17 mouse cellular contexts compared by ENCODE assay signal in genomic region chr6:73232152-73232584, GRCm38 (mm10). TPM values are rescaled to one million over a fixed set of nuclear protein-coding genes. Genes with fewer than 3 reads are reported as not detected.
DNase-seq lines count a peak whose midpoint lies in the region; ATAC-seq and TF ChIP-seq lines count a peak whose summit lies in the region.
"Had no signal": no experiment of that assay in that cellular context is flagged by ENCODE, and none has a peak within 500 bp of the region (broad histone marks: within the 10 kb centered on the region; RNA-seq: fewer than 3 reads in every experiment).

No protein-coding gene starts in this region.

- no peak overlapping the region for H3K27ac ChIP-seq in lung, embryonic 15.5 days
- H3K27ac ChIP-seq in liver, adult 2 months (replicated peaks; ENCODE audit: insufficient read depth, low read depth, low read length), result peak overlapping the region; percentile 94
- H3K27ac ChIP-seq in stomach, postnatal 0 days (replicated peaks), result no peak overlapping the region
- no peak overlapping the region for H3K27ac ChIP-seq in limb, embryonic 10.5 days
- H3K27ac ChIP-seq: embryonic facial prominence, embryonic 12.5 days; forebrain, embryonic 12.5 days; neural tube, embryonic 15.5 days had no signal

- WGBS in lung, embryonic 15.5 days, result 63% methylated on average over 12 of the region's 12 CpGs
- 24% methylated on average over 12 of the region's 12 CpGs for WGBS in liver, adult 2 months
- WGBS in stomach, postnatal 0 days, result 50% methylated on average over 12 of the region's 12 CpGs
- WGBS in limb, embryonic 10.5 days, result 90% methylated on average over 12 of the region's 12 CpGs

- TF ChIP-seq POLR2A in liver, adult 2 months (IDR thresholded peaks at IDR 0.05; ENCODE audit: extremely low read depth, insufficient read depth, low read length), result no peak

- no peaks in the 10 kb centered on the region for H3K27me3 ChIP-seq in lung, embryonic 15.5 days
- no peaks in the 10 kb centered on the region for H3K27me3 ChIP-seq in liver, adult 2 months (ENCODE audit: control insufficient read depth, insufficient read depth, low read length)
- H3K27me3 ChIP-seq in stomach, postnatal 0 days (ENCODE audit: control insufficient read depth, insufficient read depth, low read length), result no peaks in the 10 kb centered on the region
- no peaks in the 10 kb centered on the region for H3K27me3 ChIP-seq in limb, embryonic 10.5 days (ENCODE audit: low read depth, poor library complexity, severe bottlenecking)
- H3K27me3 ChIP-seq: embryonic facial prominence, embryonic 12.5 days; forebrain, embryonic 12.5 days; neural tube, embryonic 15.5 days had no signal

- no peak for ATAC-seq in lung, embryonic 15.5 days (ENCODE audit: borderline replicate concordance, extremely low read depth, low FRiP score, low TSS enrichment)
- ATAC-seq in stomach, postnatal 0 days (ENCODE audit: low FRiP score, low TSS enrichment), result peak; percentile 87
- ATAC-seq in megakaryocyte, adult 5-6 weeks (ENCODE audit: poor library complexity, severe bottlenecking), result no peak
- ATAC-seq: inflammation-experienced regulatory T-cells, adult 6 months; lung, postnatal 0 days had no signal

- TF ChIP-seq CTCF in liver, adult 2 months (IDR thresholded peaks at IDR 0.05; ENCODE audit: low read depth, low read length), result no peak
- no peak for TF ChIP-seq CTCF in stomach, postnatal 0 days (IDR thresholded peaks at IDR 0.05; ENCODE audit: low read depth)

- H3K9me3 ChIP-seq in lung, embryonic 15.5 days, result no peaks in the 10 kb centered on the region
- H3K9me3 ChIP-seq in stomach, postnatal 0 days (ENCODE audit: control insufficient read depth, low read length), result no peaks in the 10 kb centered on the region
- no peaks in the 10 kb centered on the region for H3K9me3 ChIP-seq in limb, embryonic 10.5 days (replicated peaks)
- H3K9me3 ChIP-seq: embryonic facial prominence, embryonic 12.5 days; forebrain, embryonic 12.5 days; neural tube, embryonic 15.5 days had no signal

- H3K4me1 ChIP-seq in lung, embryonic 15.5 days, result peaks cover 8% of the 10 kb centered on the region; the same call in 1 of the 2 replicates
- peaks cover 7% of the 10 kb centered on the region for H3K4me1 ChIP-seq in liver, adult 2 months (ENCODE audit: control insufficient read depth, insufficient read depth, low read length)
- no peaks in the 10 kb centered on the region for H3K4me1 ChIP-seq in stomach, postnatal 0 days (replicated peaks; ENCODE audit: control insufficient read depth, insufficient read depth)
- peaks cover 10% of the 10 kb centered on the region for H3K4me1 ChIP-seq in limb, embryonic 10.5 days
- H3K4me1 ChIP-seq: embryonic facial prominence, embryonic 12.5 days; forebrain, embryonic 12.5 days; neural tube, embryonic 15.5 days had no signal

- no peaks in the 10 kb centered on the region for H3K79me2 ChIP-seq in liver, adult 2 months (ENCODE audit: control insufficient read depth, insufficient read depth, low read length)

- TF ChIP-seq EP300 in stomach, postnatal 0 days (optimal IDR thresholded peaks at IDR 0.05), result no peak

- no peak overlapping the region for H3K9ac ChIP-seq in lung, embryonic 15.5 days
- H3K9ac ChIP-seq in liver, adult 2 months (ENCODE audit: low read depth, low read length), result peak overlapping the region; percentile 36
- H3K9ac ChIP-seq in stomach, postnatal 0 days (ENCODE audit: low read length), result no peak overlapping the region
- H3K9ac ChIP-seq: embryonic facial prominence, embryonic 12.5 days; forebrain, embryonic 12.5 days; neural tube, embryonic 15.5 days had no signal

- no peak for DNase-seq in lung, postnatal 10 days
- DNase-seq in kidney, adult 8-10 months, result peak; percentile 88
- DNase-seq in liver, adult 2 months (ENCODE audit: extremely low read depth, low read depth, low spot score), result peak; percentile 98
- DNase-seq in stomach, postnatal 0 days (ENCODE audit: low spot score), result peak; percentile 72
- DNase-seq in limb, embryonic 10.5 days (ENCODE audit: low spot score), result no peak
- no peak for DNase-seq in right cerebral cortex, postnatal 25 days
- DNase-seq: adrenal gland, adult 8-10 months; gastrocnemius, postnatal 25 days; heart, postnatal 10 days; thymus, adult 2 months had no signal

- no peaks in the 10 kb centered on the region for H3K36me3 ChIP-seq in lung, embryonic 15.5 days
- H3K36me3 ChIP-seq in liver, adult 2 months (ENCODE audit: control insufficient read depth, insufficient read depth, low read length), result no peaks in the 10 kb centered on the region
- no peaks in the 10 kb centered on the region for H3K36me3 ChIP-seq in stomach, postnatal 0 days (ENCODE audit: control insufficient read depth, insufficient read depth, low read length)
- H3K36me3 ChIP-seq in limb, embryonic 10.5 days, result no peaks in the 10 kb centered on the region
- H3K36me3 ChIP-seq: embryonic facial prominence, embryonic 12.5 days; forebrain, embryonic 12.5 days; neural tube, embryonic 15.5 days had no signal

- H3K4me2 ChIP-seq in lung, embryonic 15.5 days, result 0 out of 2 replicates have a peak overlapping the region, but pooled peaks have one; percentile 2
- peak overlapping the region; percentile 31 for H3K4me2 ChIP-seq in stomach, postnatal 0 days (replicated peaks; ENCODE audit: low read depth)
- H3K4me2 ChIP-seq: embryonic facial prominence, embryonic 12.5 days; forebrain, embryonic 12.5 days; neural tube, embryonic 15.5 days had no signal

- H3K4me3 ChIP-seq in lung, embryonic 15.5 days, result no peak overlapping the region
- peak overlapping the region; percentile 15; the same call in 1 of the 2 replicates for H3K4me3 ChIP-seq in liver, adult 2 months (ENCODE audit: insufficient read depth, low read depth, low read length)
- H3K4me3 ChIP-seq in stomach, postnatal 0 days (ENCODE audit: low read depth, low read length), result no peak overlapping the region
- no peak overlapping the region for H3K4me3 ChIP-seq in limb, embryonic 10.5 days
- H3K4me3 ChIP-seq: embryonic facial prominence, embryonic 12.5 days; forebrain, embryonic 12.5 days; neural tube, embryonic 15.5 days had no signal

RNA-seq across cellular contexts. Expression of gene Dnah6, which starts 10.7 kb away (rescaled TPM):
- 0.26 and 0.33 TPM in 2 replicates for polyA plus RNA-seq in lung, embryonic 15.5 days (2015; fragmentation: Nextera tagmentation; extraction: Ambion mirVana)
- not detected in 2 replicates for total RNA-seq in liver, adult 2 months (2014; rRNA removed)
- polyA plus RNA-seq in liver, adult 2 months (2012; rRNA removed), result not detected in 2 replicates
- polyA plus RNA-seq in stomach, postnatal 0 days (2015; fragmentation: Nextera tagmentation; extraction: Ambion mirVana), result 0.01 and 0.02 TPM in 2 replicates
- total RNA-seq in megakaryocyte, adult 5-6 weeks (2015), result 0.11 and 0.48 TPM in 2 replicates
- 0.41 and 0.44 TPM in 2 replicates for total RNA-seq in megakaryocyte, adult 5-6 weeks (2017)
- 0.01 TPM in 2 replicates for polyA plus RNA-seq in limb, embryonic 10.5 days (2016; fragmentation: Nextera tagmentation; extraction: Ambion mirVana)

RNA-seq across cellular contexts. Expression of gene Suclg1, which starts 16.0 kb away (rescaled TPM):
- polyA plus RNA-seq in lung, embryonic 15.5 days (2015; fragmentation: Nextera tagmentation; extraction: Ambion mirVana), result 162 and 163 TPM in 2 replicates
- total RNA-seq in liver, adult 2 months (2014; rRNA removed), result 140 and 163 TPM in 2 replicates
- 136 and 186 TPM in 2 replicates for polyA plus RNA-seq in liver, adult 2 months (2012; rRNA removed)
- polyA plus RNA-seq in stomach, postnatal 0 days (2015; fragmentation: Nextera tagmentation; extraction: Ambion mirVana), result 198 and 205 TPM in 2 replicates
- total RNA-seq in megakaryocyte, adult 5-6 weeks (2015), result 55.7 and 78.0 TPM in 2 replicates
- total RNA-seq in megakaryocyte, adult 5-6 weeks (2017), result 43.4 and 45.9 TPM in 2 replicates
- polyA plus RNA-seq in limb, embryonic 10.5 days (2016; fragmentation: Nextera tagmentation; extraction: Ambion mirVana), result 164 and 188 TPM in 2 replicates

Comparison
In these comparisons a context has a peak if more than half of its experiments do, and no peak if none do; other contexts are left out.
1. DNase-seq: peak in kidney, adult 8-10 months (2 of 2), liver, adult 2 months (single experiment) and stomach, postnatal 0 days (single experiment); none in lung, postnatal 10 days (single experiment), limb, embryonic 10.5 days (single experiment) and right cerebral cortex, postnatal 25 days (single experiment).